Mouse (Mus musculus): Measurements from ENCODE around the gene Inpp4a. TPM values are rescaled to one million over a fixed set of nuclear protein-coding genes. Genes with fewer than 3 reads are reported as not detected.

Gene Inpp4a
- 67.9 and 72.2 TPM in 2 replicates for polyA plus RNA-seq (2014; fragmentation: Nextera tagmentation; extraction: Ambion mirVana)

GRCm38 (mm10) chr1:37299540-37300491 lies at the start of gene Inpp4a:
Gene Inpp4a (plus strand): TSS chr1:37299865.
- Histone ChIP-seq H3K27me3 (ENCODE audit: control insufficient read depth, insufficient read depth, low read length) (0 out of 2 replicates have a peak, but pooled peaks cover 3% of the 10 kb centered on the region), H3K4me2 (ENCODE audit: low read depth, low read length) (peak within 1 kb of the TSS; percentile 56), H3K9ac (replicated peaks; ENCODE audit: low read depth, low read length) (peak within 1 kb of the TSS; percentile 91), H3K4me1 (ENCODE audit: control insufficient read depth, insufficient read depth, low read length) (peaks cover 9% of the 10 kb centered on the region), H3K4me3 (ENCODE audit: low read depth, low read length) (peak within 1 kb of the TSS; percentile 95), H3K9me3 (ENCODE audit: control insufficient read depth, low read length) (no peaks in the 10 kb centered on the region), H3K36me3 (ENCODE audit: control insufficient read depth, insufficient read depth, low read length) (no peaks in the 10 kb centered on the region), H3K27ac (ENCODE audit: low read depth, low read length) (peak within 1 kb of the TSS; percentile 64)
- peak; percentile 94 for ATAC-seq (ENCODE audit: low read depth)
- under 1% methylated on average over 74 of the region's 77 CpGs for WGBS

- 39% methylated on average over 5 of the region's 5 CpGs for WGBS
- no peaks in the 10 kb centered on the region for H3K9me3 ChIP-seq (ENCODE audit: control insufficient read depth, low read length)
Measured at GRCm38 (mm10) chr1:37250643-37251310, 48.9 kb upstream of the Inpp4a start.

DNA sequence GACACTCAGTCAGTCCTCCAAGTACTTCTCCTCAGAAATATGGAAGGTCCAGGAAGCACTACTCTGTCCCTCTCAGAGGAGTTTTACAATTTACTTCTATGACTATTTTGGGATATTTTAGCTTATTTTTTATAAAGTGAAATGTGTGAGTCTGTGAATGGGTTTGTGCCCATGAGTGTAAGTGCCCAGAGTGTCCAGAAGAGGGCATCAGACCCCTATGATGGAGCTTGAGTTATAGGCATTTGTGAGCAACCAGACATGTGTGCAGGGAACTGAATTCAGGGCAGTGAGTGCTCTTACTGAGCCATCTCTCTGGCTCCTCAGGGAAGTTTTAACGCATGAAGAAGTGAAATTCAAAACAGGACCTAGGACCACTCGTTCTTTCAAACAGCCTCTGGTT lies 41.2 kb upstream of the Inpp4a start:
- H3K9me3 ChIP-seq (ENCODE audit: control insufficient read depth, low read length): no peaks in the 10 kb centered on the region
- no peak overlapping the region for H3K9ac ChIP-seq (replicated peaks; ENCODE audit: low read depth, low read length)
- 98% methylated on average over 2 of the region's 2 CpGs for whole genome bisulfite sequencing
- H3K27ac ChIP-seq (ENCODE audit: low read depth, low read length): no peak overlapping the region
- H3K4me1 ChIP-seq (ENCODE audit: control insufficient read depth, insufficient read depth, low read length): no peaks in the 10 kb centered on the region
- no peaks in the 10 kb centered on the region for H3K27me3 ChIP-seq (ENCODE audit: control insufficient read depth, insufficient read depth, low read length)
- no peak for ATAC-seq (ENCODE audit: low read depth)
- no peak overlapping the region for H3K4me2 ChIP-seq (ENCODE audit: low read depth, low read length)
- H3K4me3 ChIP-seq (ENCODE audit: low read depth, low read length): no peak overlapping the region
- H3K36me3 ChIP-seq (ENCODE audit: control insufficient read depth, insufficient read depth, low read length): no peaks in the 10 kb centered on the region

More at GRCm38 (mm10) chr1:37250643-37251310, 48.9 kb upstream of the Inpp4a start:
- Histone ChIP-seq H3K4me2 (ENCODE audit: low read depth, low read length) (no peak overlapping the region), H3K36me3 (ENCODE audit: control insufficient read depth, insufficient read depth, low read length) (no peaks in the 10 kb centered on the region), H3K4me1 (ENCODE audit: control insufficient read depth, insufficient read depth, low read length) (no peaks in the 10 kb centered on the region), H3K27ac (ENCODE audit: low read depth, low read length) (no peak overlapping the region), H3K9ac (replicated peaks; ENCODE audit: low read depth, low read length) (no peak overlapping the region), H3K27me3 (ENCODE audit: control insufficient read depth, insufficient read depth, low read length) (no peaks in the 10 kb centered on the region), H3K4me3 (ENCODE audit: low read depth, low read length) (no peak overlapping the region)
- ATAC-seq (ENCODE audit: low read depth): peak; percentile 69; the same call in 1 of the 2 replicates

- WGBS: 8% methylated on average over 7 of the region's 7 CpGs
- no peaks in the 10 kb centered on the region for H3K9me3 ChIP-seq (ENCODE audit: control insufficient read depth, low read length)
- H3K4me1 ChIP-seq (ENCODE audit: control insufficient read depth, insufficient read depth, low read length): no peaks in the 10 kb centered on the region
- no peaks in the 10 kb centered on the region for H3K36me3 ChIP-seq (ENCODE audit: control insufficient read depth, insufficient read depth, low read length)
- H3K27me3 ChIP-seq (ENCODE audit: control insufficient read depth, insufficient read depth, low read length): no peaks in the 10 kb centered on the region
- 0 out of 2 replicates have a peak, but pooled peaks have one; percentile 41 for ATAC-seq (ENCODE audit: low read depth)
- H3K4me3 ChIP-seq (ENCODE audit: low read depth, low read length): no peak overlapping the region
- H3K9ac ChIP-seq (replicated peaks; ENCODE audit: low read depth, low read length): no peak overlapping the region
- H3K27ac ChIP-seq (ENCODE audit: low read depth, low read length): no peak overlapping the region
- no peak overlapping the region for H3K4me2 ChIP-seq (ENCODE audit: low read depth, low read length)
Measured at GRCm38 (mm10) chr1:37272464-37272863, 27.2 kb upstream of the Inpp4a start.

DNA sequence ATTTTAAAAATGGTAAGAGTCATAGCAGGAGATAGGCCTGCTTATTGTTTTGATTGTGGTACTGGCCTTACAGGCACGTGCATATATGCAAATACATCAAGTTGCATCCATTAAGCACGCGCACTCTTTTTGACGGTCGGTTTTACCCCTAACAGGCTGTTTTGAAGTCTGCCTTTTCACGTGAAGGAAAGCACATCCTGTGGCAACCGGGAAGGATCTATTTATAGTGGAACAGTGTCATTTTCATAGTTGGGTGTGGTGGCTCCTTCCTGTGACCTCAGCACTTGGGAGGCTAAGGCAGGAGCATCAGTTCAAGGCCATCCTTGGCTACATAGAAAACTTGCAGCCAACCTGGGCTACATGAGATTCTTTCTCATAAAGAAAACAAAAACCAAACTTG lies 13.1 kb upstream of the Inpp4a start:
- H3K27ac ChIP-seq (ENCODE audit: low read depth, low read length): no peak overlapping the region
- WGBS: 79% methylated on average over 7 of the region's 7 CpGs
- ATAC-seq (ENCODE audit: low read depth): no peak
- no peaks in the 10 kb centered on the region for H3K36me3 ChIP-seq (ENCODE audit: control insufficient read depth, insufficient read depth, low read length)
- H3K4me1 ChIP-seq (ENCODE audit: control insufficient read depth, insufficient read depth, low read length): no peaks in the 10 kb centered on the region
- no peaks in the 10 kb centered on the region for H3K9me3 ChIP-seq (ENCODE audit: control insufficient read depth, low read length)
- no peaks in the 10 kb centered on the region for H3K27me3 ChIP-seq (ENCODE audit: control insufficient read depth, insufficient read depth, low read length)
- no peak overlapping the region for H3K9ac ChIP-seq (replicated peaks; ENCODE audit: low read depth, low read length)
- no peak overlapping the region for H3K4me3 ChIP-seq (ENCODE audit: low read depth, low read length)
- no peak overlapping the region for H3K4me2 ChIP-seq (ENCODE audit: low read depth, low read length)

GRCm38 (mm10) chr1:37287748-37288147 lies 11.9 kb upstream of the Inpp4a start:
- Histone ChIP-seq H3K9ac (replicated peaks; ENCODE audit: low read depth, low read length) (no peak overlapping the region), H3K9me3 (ENCODE audit: control insufficient read depth, low read length) (no peaks in the 10 kb centered on the region), H3K4me1 (ENCODE audit: control insufficient read depth, insufficient read depth, low read length) (no peaks in the 10 kb centered on the region), H3K27ac (ENCODE audit: low read depth, low read length) (no peak overlapping the region), H3K27me3 (ENCODE audit: control insufficient read depth, insufficient read depth, low read length) (no peaks in the 10 kb centered on the region), H3K4me3 (ENCODE audit: low read depth, low read length) (no peak overlapping the region), H3K4me2 (ENCODE audit: low read depth, low read length) (no peak overlapping the region), H3K36me3 (ENCODE audit: control insufficient read depth, insufficient read depth, low read length) (no peaks in the 10 kb centered on the region)
- WGBS: 53% methylated on average over 1 of the region's 1 CpGs
- ATAC-seq (ENCODE audit: low read depth): no peak

- Histone ChIP-seq H3K36me3 (ENCODE audit: control insufficient read depth, insufficient read depth, low read length) (no peaks in the 10 kb centered on the region), H3K4me1 (ENCODE audit: control insufficient read depth, insufficient read depth, low read length) (no peaks in the 10 kb centered on the region), H3K9me3 (ENCODE audit: control insufficient read depth, low read length) (no peaks in the 10 kb centered on the region), H3K4me3 (ENCODE audit: low read depth, low read length) (no peak overlapping the region), H3K27me3 (ENCODE audit: control insufficient read depth, insufficient read depth, low read length) (no peaks in the 10 kb centered on the region), H3K27ac (ENCODE audit: low read depth, low read length) (no peak overlapping the region), H3K9ac (replicated peaks; ENCODE audit: low read depth, low read length) (no peak overlapping the region), H3K4me2 (ENCODE audit: low read depth, low read length) (no peak overlapping the region)
- no peak for ATAC-seq (ENCODE audit: low read depth)
- 63% methylated on average over 11 of the region's 11 CpGs for whole genome bisulfite sequencing
Measured at GRCm38 (mm10) chr1:37288181-37288935, 11.3 kb upstream of the Inpp4a start.

DNA sequence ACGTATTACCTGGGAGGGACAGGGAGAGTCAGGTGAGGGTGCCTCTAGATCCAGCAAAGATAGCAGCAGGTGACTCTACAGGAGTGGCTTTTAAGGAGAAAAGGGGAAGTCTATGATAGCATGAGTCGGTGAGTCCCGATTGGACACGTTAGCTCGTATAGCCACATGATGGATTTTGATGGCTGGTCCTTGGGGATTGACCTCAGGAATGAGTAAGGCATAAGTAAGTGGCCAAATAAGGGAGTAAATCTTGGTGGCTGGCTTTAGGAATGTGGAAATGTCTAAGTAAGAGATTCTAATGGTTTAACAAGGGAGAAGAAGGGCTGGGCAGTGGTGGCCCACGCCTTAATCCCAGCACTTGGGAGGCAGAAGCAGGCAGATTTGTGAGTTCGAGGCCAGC lies 10.7 kb upstream of the Inpp4a start:
- 80% methylated on average over 7 of the region's 7 CpGs for WGBS
- no peak overlapping the region for H3K4me3 ChIP-seq (ENCODE audit: low read depth, low read length)
- ATAC-seq (ENCODE audit: low read depth): no peak
- H3K4me1 ChIP-seq (ENCODE audit: control insufficient read depth, insufficient read depth, low read length): no peaks in the 10 kb centered on the region
- H3K4me2 ChIP-seq (ENCODE audit: low read depth, low read length): no peak overlapping the region
- no peaks in the 10 kb centered on the region for H3K36me3 ChIP-seq (ENCODE audit: control insufficient read depth, insufficient read depth, low read length)
- no peaks in the 10 kb centered on the region for H3K9me3 ChIP-seq (ENCODE audit: control insufficient read depth, low read length)
- no peak overlapping the region for H3K9ac ChIP-seq (replicated peaks; ENCODE audit: low read depth, low read length)
- H3K27ac ChIP-seq (ENCODE audit: low read depth, low read length): no peak overlapping the region
- no peaks in the 10 kb centered on the region for H3K27me3 ChIP-seq (ENCODE audit: control insufficient read depth, insufficient read depth, low read length)
